Mouse (Mus musculus) E14TG2a.4 (cell line): Measurements from ENCODE around the gene Nosip.

Experiments used
- CTCF ChIP-seq: conservative IDR thresholded peaks from 2 replicates; pipeline ENCODE4 v1.5.1; 2014; ENCODE audit warnings: low read length
- NANOG ChIP-seq: IDR thresholded peaks from 2 replicates; pipeline ENCODE4 v1.6.1; 2014; ENCODE audit warnings: borderline replicate concordance, low read length, mixed read lengths
- POU5F1 ChIP-seq: IDR thresholded peaks from 2 replicates; pipeline ENCODE4 v1.6.1; 2014; ENCODE audit warnings: low read length, borderline replicate concordance

DNA sequence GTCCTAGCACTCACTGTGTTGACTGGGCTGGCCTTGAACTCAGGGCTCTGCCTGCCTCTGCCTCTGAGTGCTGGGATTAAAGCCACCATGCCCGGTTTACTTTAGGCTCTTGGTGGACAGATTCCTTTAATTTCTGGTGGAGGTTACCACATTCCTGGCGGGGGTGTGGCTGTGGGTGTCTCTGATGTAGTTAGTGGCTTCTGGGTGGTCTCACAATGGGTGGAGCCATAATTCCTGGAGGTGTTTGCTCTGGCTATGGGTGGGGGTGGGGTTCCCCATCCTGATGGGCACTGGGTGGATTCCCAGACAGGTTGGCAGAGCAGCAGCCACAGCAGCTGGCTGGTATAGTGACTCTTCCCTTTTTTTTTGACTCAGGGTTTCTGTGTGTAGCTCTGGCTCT, 49.7 kb downstream of the Nosip start:
- TF ChIP-seq CTCF (no peak), NANOG (no peak), POU5F1 (no peak)
